Mouse (Mus musculus): ENCODE measurements at regions not wholly inside any gene's neighbourhood (a gene's known extent, or its start where the extent isn't known, plus 50 kb on each side); places are given as distances from the start of the nearest gene placed in this dataset.

GRCm38 (mm10) chr15:31979961-31980360 lies 197.1 kb upstream of the Tas2r119 start:
- no peak overlapping the region for H3K9ac ChIP-seq (ENCODE audit: control insufficient read depth, low read depth, low read length, poor library complexity, severe bottlenecking)
- no peaks in the 10 kb centered on the region for H3K4me1 ChIP-seq (ENCODE audit: control insufficient read depth in 1 of 2, insufficient read depth in 2 of 2, low read length in 2 of 2)
- DNase-seq (ENCODE audit: low read depth, low spot score), result no peak
- H3K4me3 ChIP-seq (ENCODE audit: control insufficient read depth in 1 of 2, insufficient read depth in 1 of 2, low read depth in 2 of 2, low read length in 2 of 2), result no peak overlapping the region
- H3K27me3 ChIP-seq (ENCODE audit: control insufficient read depth in 1 of 2, insufficient read depth in 2 of 2, low read length in 2 of 2), result no peaks in the 10 kb centered on the region
- TF ChIP-seq RCOR1 (IDR thresholded peaks at IDR 0.05; ENCODE audit: low read depth, low read length) (no peak), MYB (IDR thresholded peaks at IDR 0.05; ENCODE audit: low read depth, low read length) (no peak)
- no peak overlapping the region for H3K27ac ChIP-seq (ENCODE audit: control insufficient read depth, low read depth, low read length)
- H3K79me2 ChIP-seq (ENCODE audit: control insufficient read depth, insufficient read depth, low read length, poor library complexity), result no peaks in the 10 kb centered on the region
- no peaks in the 10 kb centered on the region for H3K9me3 ChIP-seq (replicated peaks; ENCODE audit: insufficient read depth, low read length)
- H3K36me3 ChIP-seq (ENCODE audit: control insufficient read depth in 1 of 2, insufficient read depth in 2 of 2, low read length in 2 of 2), result no peaks in the 10 kb centered on the region

GRCm38 (mm10) chr15:31980791-31981190 lies 196.3 kb upstream of the Tas2r119 start:
- Histone ChIP-seq H3K27me3 (ENCODE audit: control insufficient read depth in 1 of 2, insufficient read depth in 2 of 2, low read length in 2 of 2) (no peaks in the 10 kb centered on the region), H3K9me3 (replicated peaks; ENCODE audit: insufficient read depth, low read length) (no peaks in the 10 kb centered on the region), H3K4me3 (ENCODE audit: control insufficient read depth in 1 of 2, insufficient read depth in 1 of 2, low read depth in 2 of 2, low read length in 2 of 2) (no peak overlapping the region), H3K79me2 (ENCODE audit: control insufficient read depth, insufficient read depth, low read length, poor library complexity) (no peaks in the 10 kb centered on the region), H3K27ac (ENCODE audit: control insufficient read depth, low read depth, low read length) (no peak overlapping the region), H3K36me3 (ENCODE audit: control insufficient read depth in 1 of 2, insufficient read depth in 2 of 2, low read length in 2 of 2) (no peaks in the 10 kb centered on the region), H3K9ac (ENCODE audit: control insufficient read depth, low read depth, low read length, poor library complexity, severe bottlenecking) (no peak overlapping the region), H3K4me1 (ENCODE audit: control insufficient read depth in 1 of 2, insufficient read depth in 2 of 2, low read length in 2 of 2) (no peaks in the 10 kb centered on the region)
- DNase-seq (ENCODE audit: low read depth, low spot score), result no peak
- no peak for TF ChIP-seq POLR2AphosphoS5 (IDR thresholded peaks at IDR 0.05; ENCODE audit: borderline replicate concordance, low read depth, low read length)
- TF ChIP-seq MAX (IDR thresholded peaks at IDR 0.05; ENCODE audit: low read length), result no peak
- TF ChIP-seq MEF2A (IDR thresholded peaks at IDR 0.05; ENCODE audit: extremely low read depth, insufficient replicate concordance, low read depth, low read length, poor library complexity, severe bottlenecking), result no peak
- TF ChIP-seq USF2 (IDR thresholded peaks at IDR 0.05; ENCODE audit: borderline replicate concordance in 1 of 2, insufficient read depth in 1 of 2, low read depth in 1 of 2, low read length in 2 of 2), result no peak
- no peak for TF ChIP-seq TBP (IDR thresholded peaks at IDR 0.05; ENCODE audit: low read depth, low read length)
- no peak for TF ChIP-seq POLR2A (IDR thresholded peaks at IDR 0.05; ENCODE audit: control insufficient read depth in 1 of 2, insufficient read depth in 1 of 2, low read depth in 1 of 2, low read length in 2 of 2, poor library complexity in 1 of 2)
- no peak for TF ChIP-seq CHD1 (IDR thresholded peaks at IDR 0.05; ENCODE audit: low read depth, low read length)
- TF ChIP-seq GATA1 (IDR thresholded peaks at IDR 0.05; ENCODE audit: low read depth, low read length), result no peak
- no peak for TF ChIP-seq NRF1 (IDR thresholded peaks at IDR 0.05; ENCODE audit: insufficient read depth, low read depth, low read length, poor library complexity, severe bottlenecking)
- TF ChIP-seq TCF12 (IDR thresholded peaks at IDR 0.05; ENCODE audit: low read depth, low read length), result no peak
- TF ChIP-seq GABPA (IDR thresholded peaks at IDR 0.05; ENCODE audit: low read depth, low read length), result no peak
- TF ChIP-seq SIN3A (IDR thresholded peaks at IDR 0.05; ENCODE audit: low read length), result no peak
- no peak for TF ChIP-seq TAL1 (IDR thresholded peaks at IDR 0.05; ENCODE audit: low read length)
- no peak for TF ChIP-seq RAD21 (IDR thresholded peaks at IDR 0.05; ENCODE audit: low read depth, low read length)
- no peak for TF ChIP-seq NELFE (IDR thresholded peaks at IDR 0.05; ENCODE audit: low read depth, low read length)
- no peak for TF ChIP-seq MYB (IDR thresholded peaks at IDR 0.05; ENCODE audit: low read depth, low read length)
- TF ChIP-seq ETS1 (IDR thresholded peaks at IDR 0.05; ENCODE audit: low read depth, low read length), result no peak
- no peak for TF ChIP-seq ZC3H11A (IDR thresholded peaks at IDR 0.05; ENCODE audit: low read depth, low read length)
- no peak for TF ChIP-seq KAT2A (conservative IDR thresholded peaks at IDR 0.05; ENCODE audit: low read depth, low read length)
- no peak for TF ChIP-seq HCFC1 (IDR thresholded peaks at IDR 0.05; ENCODE audit: low read depth, low read length)
